Comparison of ENCODE assay signal across 8 mouse cellular contexts in genomic region chr13:65241099-65241626, GRCm38 (mm10). TPM values are rescaled to one million over a fixed set of nuclear protein-coding genes. Genes with fewer than 3 reads are reported as not detected.
DNase-seq lines count a peak whose midpoint lies in the region; ATAC-seq lines count a peak whose summit lies in the region.

No protein-coding gene starts in this region.

- peaks cover 2 to 11% of the 10 kb centered on the region in 2 experiments; a peak in 1 of 4 replicates for H3K4me1 ChIP-seq in heart, embryonic 14.5 days (ENCODE audit: control insufficient read depth in 2 of 2, insufficient read depth in 2 of 2, low read length in 2 of 2)
- peaks cover 25% of the 10 kb centered on the region for H3K4me1 ChIP-seq in liver, embryonic 13.5 days (replicated peaks)
- H3K4me1 ChIP-seq in stomach, embryonic 16.5 days (ENCODE audit: control insufficient read depth, insufficient read depth, low read length): peaks cover 11% of the 10 kb centered on the region; the same call in 1 of the 2 replicates

- no peaks in the 10 kb centered on the region for H3K27me3 ChIP-seq in heart, embryonic 14.5 days (ENCODE audit: control insufficient read depth, insufficient read depth, low read length)
- H3K27me3 ChIP-seq in liver, embryonic 13.5 days: no peaks in the 10 kb centered on the region
- H3K27me3 ChIP-seq in stomach, embryonic 16.5 days (ENCODE audit: control insufficient read depth, insufficient read depth, low read length): no peaks in the 10 kb centered on the region

- peak; percentile 47 for ATAC-seq in CD4-positive, CD25-positive, alpha-beta regulatory T cell, adult 4 months
- ATAC-seq in heart, embryonic 14.5 days (ENCODE audit: insufficient number of reproducible peaks, insufficient read depth, low FRiP score, low read depth): peak; percentile 79
- peak; percentile 76 for ATAC-seq in liver, embryonic 13.5 days (ENCODE audit: low read depth)
- peak; percentile 91 for ATAC-seq in stomach, embryonic 16.5 days (ENCODE audit: insufficient read depth, low FRiP score)

- DNase-seq in c-Kit-negative CD71-positive TER-119-positive erythroid progenitor cells, embryonic 14.5 days (ENCODE audit: low read depth, low spot score): peak; percentile 81
- peak; percentile 83 for DNase-seq in fibroblast of lung, adult 2 months (ENCODE audit: low read depth)
- peak; percentile 97 for DNase-seq in kidney, postnatal 14 days
- peak; percentile 83 for DNase-seq in liver, embryonic 13.5 days
- peak; percentile 94 for DNase-seq in neural tube, embryonic 10.5 days (ENCODE audit: extremely low spot score, low spot score)

- no peaks in the 10 kb centered on the region for H3K36me3 ChIP-seq in heart, embryonic 14.5 days (ENCODE audit: control insufficient read depth, insufficient read depth, low read length)
- H3K36me3 ChIP-seq in liver, embryonic 13.5 days: peaks cover 11% of the 10 kb centered on the region
- H3K36me3 ChIP-seq in stomach, embryonic 16.5 days (ENCODE audit: control insufficient read depth, insufficient read depth, low read length): peaks cover 10% of the 10 kb centered on the region; the same call in 1 of the 2 replicates

- peak overlapping the region; percentile 90 to 92 for H3K27ac ChIP-seq in heart, embryonic 14.5 days (replicated peaks in 1 of 2; ENCODE audit: control insufficient read depth in 1 of 2, insufficient read depth in 1 of 2, low read depth in 2 of 2, low read length in 2 of 2)
- H3K27ac ChIP-seq in liver, embryonic 13.5 days: peak overlapping the region; percentile 86
- H3K27ac ChIP-seq in stomach, embryonic 16.5 days (ENCODE audit: low read length): peak overlapping the region; percentile 92

- peak overlapping the region; percentile 81 for H3K9ac ChIP-seq in heart, embryonic 14.5 days (ENCODE audit: low read length)
- peak overlapping the region; percentile 80 for H3K9ac ChIP-seq in liver, embryonic 13.5 days
- peak overlapping the region; percentile 80 for H3K9ac ChIP-seq in stomach, embryonic 16.5 days (ENCODE audit: low read length)

- H3K4me3 ChIP-seq in heart, embryonic 14.5 days (ENCODE audit: control insufficient read depth in 1 of 2, insufficient read depth in 1 of 2, low read depth in 1 of 2, low read length in 2 of 2): peak overlapping the region; percentile 58 to 71
- H3K4me3 ChIP-seq in liver, embryonic 13.5 days (replicated peaks): peak overlapping the region; percentile 79
- peak overlapping the region; percentile 78 for H3K4me3 ChIP-seq in stomach, embryonic 16.5 days (replicated peaks; ENCODE audit: low read length)

- H3K9me3 ChIP-seq in heart, embryonic 14.5 days (ENCODE audit: control insufficient read depth, low read length): 0 out of 2 replicates have a peak, but pooled peaks cover 3% of the 10 kb centered on the region
- H3K9me3 ChIP-seq in liver, embryonic 13.5 days (replicated peaks): 0 out of 2 replicates have a peak, but pooled peaks cover 7% of the 10 kb centered on the region
- peaks cover 13% of the 10 kb centered on the region; the same call in 1 of the 2 replicates for H3K9me3 ChIP-seq in stomach, embryonic 16.5 days (replicated peaks; ENCODE audit: control insufficient read depth, low read length)

- peak overlapping the region; percentile 95 for H3K4me2 ChIP-seq in heart, embryonic 14.5 days (ENCODE audit: low read length)
- peak overlapping the region; percentile 94 for H3K4me2 ChIP-seq in liver, embryonic 13.5 days
- peak overlapping the region; percentile 99 for H3K4me2 ChIP-seq in stomach, embryonic 16.5 days (ENCODE audit: low read depth, low read length)

- WGBS in heart, embryonic 14.5 days: under 1% methylated on average over 45 of the region's 45 CpGs
- WGBS in liver, embryonic 13.5 days (ENCODE audit: insufficient replicate concordance): under 1% methylated on average over 45 of the region's 45 CpGs
- under 1% methylated on average over 45 of the region's 45 CpGs for WGBS in stomach, embryonic 16.5 days

RNA-seq across cellular contexts. Expression of gene Gm10775, which starts 18.2 kb away (rescaled TPM):
- not detected for polyA plus RNA-seq in CD4-positive, CD25-positive, alpha-beta regulatory T cell, adult 4 months (2017; shearing (Covaris generic))
- not detected in 2 replicates for polyA plus RNA-seq in heart, embryonic 14.5 days (2014; fragmentation: Nextera tagmentation; extraction: Ambion mirVana)
- polyA plus RNA-seq in liver, embryonic 13.5 days (2015; fragmentation: Nextera tagmentation; extraction: Ambion mirVana): not detected in 2 replicates
- not detected in 2 replicates for polyA plus RNA-seq in stomach, embryonic 16.5 days (2015; fragmentation: Nextera tagmentation; extraction: Ambion mirVana)

RNA-seq across cellular contexts. Expression of gene Nlrp4f, which starts 35.4 kb away (rescaled TPM):
- not detected for polyA plus RNA-seq in CD4-positive, CD25-positive, alpha-beta regulatory T cell, adult 4 months (2017; shearing (Covaris generic))
- not detected in 2 replicates for polyA plus RNA-seq in heart, embryonic 14.5 days (2014; fragmentation: Nextera tagmentation; extraction: Ambion mirVana)
- not detected in 2 replicates for polyA plus RNA-seq in liver, embryonic 13.5 days (2015; fragmentation: Nextera tagmentation; extraction: Ambion mirVana)
- not detected in 2 replicates for polyA plus RNA-seq in stomach, embryonic 16.5 days (2015; fragmentation: Nextera tagmentation; extraction: Ambion mirVana)

RNA-seq across cellular contexts. Expression of gene Zfp369, which starts 37.5 kb away (rescaled TPM):
- 10 to 100 TPM; 14.5 to 16.7 TPM for polyA plus RNA-seq in CD4-positive, CD25-positive, alpha-beta regulatory T cell, adult 4 months (2017; shearing (Covaris generic))
- 16.2 and 17.3 TPM in 2 replicates for polyA plus RNA-seq in heart, embryonic 14.5 days (2014; fragmentation: Nextera tagmentation; extraction: Ambion mirVana)
- polyA plus RNA-seq in liver, embryonic 13.5 days (2015; fragmentation: Nextera tagmentation; extraction: Ambion mirVana): 3.5 and 3.7 TPM in 2 replicates
- 10.7 and 12.1 TPM in 2 replicates for polyA plus RNA-seq in stomach, embryonic 16.5 days (2015; fragmentation: Nextera tagmentation; extraction: Ambion mirVana)

Comparison
In these comparisons a context has a peak if more than half of its experiments do, and no peak if none do; other contexts are left out.
1. Peak in every context shown above with its lines: DNase-seq, ATAC-seq, H3K4me3 ChIP-seq and H3K27ac ChIP-seq.